Mouse (Mus musculus) liver, embryonic 14.5 days (tissue): ENCODE results near the gene Nwd2.

ENCODE experiments used
- CTCF ChIP-seq: IDR thresholded peaks from 2 replicates; pipeline ENCODE4 v1.5.1; 2016; ENCODE audit warnings: antibody characterized with exemption, low read depth, control low read depth
- EP300 ChIP-seq: IDR thresholded peaks from 2 replicates; pipeline ENCODE4 v1.6.1; 2016; ENCODE audit warnings: antibody characterized with exemption, low read depth

- TF ChIP-seq CTCF, result no peak
- no peak for TF ChIP-seq EP300
Observed at GRCm38 (mm10) chr5:63748299-63748698, 99.4 kb downstream of the Nwd2 start.
